Mouse (Mus musculus) layer of hippocampus, adult 8-10 months (tissue): ENCODE data around the gene Tuba1c. TPM values are rescaled to one million over a fixed set of nuclear protein-coding genes. Genes with fewer than 3 reads are reported as not detected.
"Not testable (repeated sequence)": the region's sequence is repeated elsewhere in the genome, so short reads cannot be mapped to it uniquely, and the experiment has no call there.

ENCODE experiments used
- DNase-seq, 2 experiments: peaks; one replicate each; pipeline ENCODE4 v3.0.0; 2022; ENCODE audit warnings: low spot score in 2 of 2
- total RNA-seq, 4 experiments: library from RNA; stranded (reverse); gene quantifications; 2 replicates each; pipeline ENCODE4 v1.2.4; 2022

Gene Tuba1c
- total RNA-seq, 4 experiments from 2014 or later = 47.7 to 64.5 (median 52.7) TPM

DNA sequence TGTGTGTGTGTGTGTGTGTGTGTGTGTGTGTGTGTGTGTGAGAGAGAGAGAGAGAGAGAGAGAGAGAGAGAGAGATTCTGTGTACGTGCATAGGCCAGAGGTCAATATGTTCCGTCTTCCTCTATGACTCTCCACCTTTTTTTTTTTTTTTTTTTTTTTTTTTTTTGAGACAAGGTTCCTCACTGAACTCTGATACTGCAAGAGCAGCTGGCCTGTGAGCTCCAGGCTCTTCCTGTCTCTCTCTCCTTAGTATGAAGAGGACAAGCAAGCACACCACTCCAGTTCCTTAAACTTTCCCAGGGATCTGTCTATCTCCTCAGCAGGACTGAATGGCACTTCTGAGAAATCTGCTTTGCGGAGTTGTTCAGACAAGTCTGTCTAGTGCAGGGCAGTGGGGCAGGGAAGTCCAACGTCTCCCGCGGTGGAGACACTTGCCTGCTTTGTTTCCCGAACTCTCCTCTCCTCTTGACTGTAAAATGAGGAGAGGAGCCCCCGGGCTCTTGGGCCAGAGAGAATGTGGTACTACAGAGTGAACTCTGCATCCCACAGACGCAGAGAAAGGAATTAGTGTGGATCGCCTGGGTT is 725 bp upstream of the Tuba1c start:
- no peak for DNase-seq

DNA sequence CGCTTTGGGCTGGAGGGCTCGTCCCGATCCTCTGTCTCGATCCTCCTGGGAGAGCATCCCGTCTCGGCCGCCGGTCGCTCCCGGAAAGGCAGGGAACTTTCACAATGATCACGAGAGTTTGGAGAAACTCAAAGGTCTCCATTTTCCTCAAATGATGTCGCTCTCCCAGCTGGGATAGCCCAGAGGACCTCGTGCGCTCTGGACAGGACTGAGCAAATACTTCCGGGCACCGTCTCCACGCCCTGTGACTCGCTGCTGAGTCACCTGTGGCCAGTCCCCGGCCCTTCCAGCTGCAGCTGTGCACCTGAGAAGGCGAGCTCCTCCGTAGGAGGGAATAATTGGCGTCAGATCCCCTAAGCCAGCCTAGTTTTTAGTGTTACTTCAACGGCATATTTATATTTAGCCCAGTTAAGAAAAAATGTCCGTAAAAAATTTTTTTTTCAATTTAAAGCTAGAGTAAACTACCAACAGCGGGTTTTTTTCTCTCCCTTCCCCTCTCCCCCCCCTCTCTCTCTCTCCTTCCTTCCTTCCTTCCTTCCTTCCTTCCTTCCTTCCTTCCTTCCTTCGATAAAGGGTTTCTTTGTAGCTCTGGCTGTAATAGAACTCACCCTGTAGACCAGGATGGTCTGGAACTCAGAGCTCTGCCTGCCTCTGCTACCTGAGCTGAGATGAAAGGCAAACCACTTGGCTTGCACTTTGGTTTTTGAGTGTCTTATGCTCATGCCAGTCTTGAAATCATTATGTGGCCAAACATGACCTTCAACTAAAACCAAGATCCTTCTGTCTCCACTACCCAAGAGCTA is 1.1 kb downstream of the Tuba1c start:
- no peak for DNase-seq

GRCm38 (mm10) chr15:99031388-99031675 is 1.6 kb downstream of the Tuba1c start:
- no peak for DNase-seq

DNA sequence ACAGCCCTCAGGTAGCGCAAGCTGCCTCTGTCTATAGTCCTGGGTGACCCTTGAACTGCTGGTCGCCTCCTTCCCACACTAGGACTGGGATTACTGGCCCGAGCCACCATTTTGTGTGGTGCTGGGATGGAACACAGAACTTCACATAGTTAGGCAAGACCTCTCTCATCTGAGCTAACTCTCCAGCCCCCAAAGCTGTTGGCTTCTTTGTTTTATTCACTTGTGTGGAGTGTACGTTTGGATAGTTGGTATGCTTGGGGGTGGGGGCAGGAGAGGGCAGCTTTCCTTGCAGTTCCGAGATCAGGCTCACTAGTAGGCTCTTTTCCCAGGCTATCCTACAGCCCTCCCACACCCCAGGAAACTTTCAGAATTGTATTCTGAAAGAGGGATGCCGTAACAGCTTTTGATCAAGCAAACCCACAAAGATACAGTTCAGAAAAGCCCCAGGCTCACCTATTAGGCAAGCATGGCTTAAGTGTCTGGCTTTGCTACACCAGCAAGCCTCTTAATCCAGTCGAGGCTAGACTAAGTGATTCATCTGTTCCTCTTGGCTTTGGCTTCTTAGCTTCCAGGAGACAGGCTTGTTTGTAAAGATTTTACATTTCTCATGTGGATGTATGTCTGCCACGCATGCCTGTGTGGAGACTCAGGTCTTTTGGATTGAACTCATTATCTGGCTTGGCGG is 2.5 kb downstream of the Tuba1c start:
- DNase-seq = no peak

- DNase-seq = no peak
Measured at GRCm38 (mm10) chr15:99032726-99033250, 3.1 kb downstream of the Tuba1c start.

GRCm38 (mm10) chr15:99033498-99034270 is 4.0 kb downstream of the Tuba1c start:
- no peak for DNase-seq

DNA sequence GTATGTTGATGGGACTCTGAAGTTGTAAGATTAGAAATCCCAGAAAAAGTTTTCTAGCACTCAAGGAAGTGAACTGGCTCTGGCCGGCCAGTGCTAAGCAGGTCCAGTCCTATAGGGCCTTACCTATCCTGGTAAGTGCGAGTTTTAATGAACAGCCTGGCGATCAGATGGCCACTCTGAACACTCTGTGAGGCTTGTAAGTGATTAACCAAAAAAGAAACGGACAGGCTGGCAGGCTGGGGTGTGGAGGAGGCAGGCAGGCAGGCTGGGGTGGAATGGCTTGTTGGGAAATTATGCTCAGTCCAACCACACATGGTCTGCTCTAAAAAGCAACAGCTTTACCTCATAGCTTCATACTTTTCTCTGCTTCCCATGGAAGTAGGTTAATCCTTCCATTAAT is 5.7 kb downstream of the Tuba1c start:
- peak; percentile 25 to 41 for DNase-seq

- no peak for DNase-seq
Measured at GRCm38 (mm10) chr15:99036249-99036905, 6.7 kb downstream of the Tuba1c start.

DNA sequence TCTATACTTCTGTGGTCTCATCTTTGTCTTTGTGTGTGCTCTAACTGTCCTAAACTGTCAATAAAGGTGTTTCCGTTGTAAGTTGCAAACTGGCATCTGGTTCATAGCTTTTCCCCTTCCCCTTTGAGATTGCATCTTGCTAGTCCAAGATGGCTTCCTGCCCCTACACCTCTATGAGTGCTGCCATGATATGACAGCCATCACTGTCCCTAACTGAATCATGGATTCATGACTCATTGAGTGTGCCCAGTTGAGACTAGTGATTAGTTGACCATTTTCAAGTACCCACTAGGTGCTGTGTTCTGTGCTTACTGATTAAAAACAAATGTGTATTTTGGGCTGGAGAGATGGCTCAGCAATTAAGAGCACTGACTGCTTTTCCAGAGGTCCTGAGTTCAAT is 8.3 kb downstream of the Tuba1c start:
- DNase-seq = no peak

- no peak for DNase-seq
Measured at GRCm38 (mm10) chr15:99038797-99039196, 9.1 kb downstream of the Tuba1c start.

DNA sequence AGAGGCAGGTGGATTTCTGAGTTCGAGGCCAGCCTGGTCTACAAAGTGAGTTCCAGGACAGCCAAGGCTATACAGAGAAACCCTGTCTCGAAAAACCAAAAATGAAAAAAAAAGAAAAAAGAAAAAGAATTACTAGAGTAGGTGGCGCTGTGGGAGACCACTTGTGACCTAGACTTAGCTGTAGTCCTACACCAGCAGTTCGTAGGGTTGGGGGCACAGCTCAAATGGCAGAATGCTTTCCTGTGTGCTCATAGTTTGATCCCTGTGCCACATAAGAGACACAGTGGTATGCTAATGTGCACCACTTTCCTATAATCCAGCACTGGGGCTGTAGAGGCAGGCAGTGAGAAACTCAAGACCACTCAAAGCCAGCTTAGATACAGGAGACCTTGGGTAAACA is 9.6 kb downstream of the Tuba1c start:
- DNase-seq = no peak

GRCm38 (mm10) chr15:99039996-99040919 is 10.6 kb downstream of the Tuba1c start:
- no peak for DNase-seq

DNA sequence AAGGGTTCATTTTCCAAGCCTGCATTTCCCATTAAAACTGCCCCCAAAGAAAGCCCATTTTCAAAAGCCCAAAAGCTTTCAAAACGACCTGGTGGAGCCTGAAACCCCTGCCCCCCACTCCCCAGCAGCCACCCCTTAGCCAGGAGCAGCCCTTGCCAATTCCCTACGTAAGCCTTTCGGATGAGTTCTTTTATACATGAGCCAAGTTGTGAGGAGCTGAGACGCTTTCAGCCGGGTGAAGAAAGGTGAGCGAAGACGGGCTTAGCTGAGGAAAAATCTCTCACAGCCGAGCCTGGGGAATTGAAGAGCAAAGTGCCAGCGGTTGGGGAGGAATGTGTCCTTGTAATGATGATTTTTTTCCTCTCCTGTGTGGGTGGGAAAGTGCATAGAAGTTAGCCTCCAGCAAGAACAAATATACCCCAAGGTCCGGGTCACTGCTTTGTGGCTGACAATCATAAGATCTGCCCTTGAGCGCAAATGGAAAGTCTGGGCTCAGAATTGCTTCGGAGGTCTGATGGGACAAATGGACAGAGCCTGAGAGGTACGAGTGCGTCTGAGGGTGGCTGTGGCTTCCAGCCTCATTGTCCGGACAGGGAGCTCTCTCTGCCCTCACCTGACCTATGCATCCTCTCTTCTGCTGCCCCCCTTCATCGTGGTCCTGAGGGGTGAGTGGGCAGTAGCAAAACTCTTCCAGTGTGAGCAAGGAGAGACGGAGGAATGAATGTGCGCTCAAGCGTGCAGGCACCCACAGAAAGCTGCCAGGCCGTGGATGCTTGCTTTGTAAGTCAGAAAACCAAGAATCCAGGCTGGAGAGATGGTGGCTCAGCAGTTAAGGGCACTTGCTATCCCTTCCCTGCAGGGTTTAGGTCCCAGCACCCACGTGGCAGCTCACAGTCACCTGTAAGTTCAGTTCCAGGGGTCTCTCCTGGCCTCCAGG is 11.5 kb downstream of the Tuba1c start:
- no peak for DNase-seq

GRCm38 (mm10) chr15:99042334-99042733 is 12.6 kb downstream of the Tuba1c start:
- no peak for DNase-seq

- DNase-seq = no peak
Measured at GRCm38 (mm10) chr15:99044854-99045253, 15.2 kb downstream of the Tuba1c start.

DNA sequence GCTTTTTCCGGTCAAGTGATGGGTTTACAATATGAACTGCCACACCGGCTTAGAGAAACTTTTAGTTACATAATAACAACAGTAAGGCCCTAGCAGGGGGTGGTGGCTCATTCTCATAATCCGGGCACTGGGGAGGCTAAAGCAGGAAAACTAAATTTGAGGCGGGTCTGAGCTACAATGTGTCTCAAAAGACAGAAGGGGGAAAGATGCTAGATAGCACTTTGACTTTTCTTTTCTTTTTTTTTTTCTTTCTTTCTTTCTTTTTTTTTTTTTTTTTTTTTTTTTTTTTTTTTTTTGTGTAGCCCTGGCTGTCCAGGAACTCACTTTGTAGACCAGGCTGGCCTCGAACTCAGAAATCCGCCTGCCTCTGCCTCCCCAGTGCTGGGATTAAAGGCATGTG is 16.0 kb downstream of the Tuba1c start:
- DNase-seq = not testable (repeated sequence)

DNA sequence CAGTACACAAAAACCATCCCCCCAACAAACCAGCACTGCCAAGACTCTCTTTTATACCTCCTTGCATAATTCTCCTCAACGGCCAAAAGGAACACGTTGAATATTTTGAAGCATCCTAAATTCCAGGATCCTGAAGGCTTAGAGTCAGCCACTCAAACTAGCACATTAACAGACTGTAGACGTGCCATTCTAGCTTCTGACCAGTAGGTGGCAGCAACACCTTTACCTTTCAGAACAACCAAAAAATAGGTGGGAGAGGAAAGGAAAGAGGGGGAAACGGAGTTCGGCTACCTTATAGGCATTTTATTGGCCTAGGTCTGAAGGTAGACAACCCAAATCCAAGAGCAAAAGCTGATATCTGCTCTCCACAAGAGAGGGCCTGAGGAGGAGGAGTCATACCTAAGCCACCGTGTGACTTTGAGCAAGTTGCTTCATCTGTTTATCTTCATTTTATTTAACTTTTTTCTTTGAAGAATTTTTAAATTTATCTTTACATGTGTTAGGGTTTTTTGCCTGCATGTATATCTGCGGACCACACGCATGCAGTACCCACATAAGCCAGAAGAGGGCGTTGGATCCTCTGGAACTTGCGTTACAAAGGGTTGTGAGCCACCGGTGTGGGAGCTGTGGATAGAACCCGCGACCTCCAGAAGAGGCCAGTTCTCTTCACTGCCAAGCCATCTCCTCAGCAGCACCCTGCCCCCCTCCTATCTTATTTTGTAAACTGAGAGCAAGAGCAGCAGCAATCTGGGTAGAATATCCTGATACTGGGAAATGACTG is 20.0 kb downstream of the Tuba1c start:
- peak; percentile 40 to 65 for DNase-seq

DNA sequence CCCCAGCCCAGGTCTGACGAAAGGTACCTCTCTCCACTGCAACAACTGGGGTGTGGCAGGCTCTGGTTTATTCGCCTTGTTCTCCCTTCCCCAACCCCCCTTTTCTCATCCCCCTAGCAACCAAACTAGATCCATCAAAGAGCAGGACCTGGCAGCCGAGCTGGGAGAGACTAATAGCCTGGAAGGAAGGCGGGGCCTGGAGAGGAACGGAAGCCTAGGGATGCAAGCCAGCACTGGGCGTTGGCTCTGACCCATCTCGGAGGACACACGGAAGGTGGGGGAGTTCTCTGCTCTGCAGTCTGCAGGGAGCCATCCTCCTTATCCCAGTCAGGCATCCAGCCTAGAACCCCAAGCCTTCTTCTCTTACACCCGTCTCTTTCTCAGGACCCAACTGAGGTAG is 23.7 kb downstream of the Tuba1c start:
- DNase-seq = no peak
